Mouse (Mus musculus) forebrain, embryonic 10.5 days (tissue): Measurements from ENCODE around the gene P3h2. TPM values are rescaled to one million over a fixed set of nuclear protein-coding genes. Genes with fewer than 3 reads are reported as not detected.

Experiments
- DNase-seq: peaks from one replicate; pipeline ENCODE4 v3.0.0-alpha.2; 2017; ENCODE audit warnings: low spot score; ENCODE audit errors: extremely low spot score
- H3K27ac ChIP-seq: fragments of 300-500 bp; sonication (generic); 2 replicates; pipeline ENCODE4 v1.5.1; 2016; ENCODE audit warnings: mild to moderate bottlenecking
- H3K27me3 ChIP-seq: fragments of 300-500 bp; sonication (generic); 2 replicates; pipeline ENCODE4 v1.6.1; 2016; ENCODE audit warnings: mild to moderate bottlenecking; ENCODE audit not compliant: poor library complexity, severe bottlenecking
- H3K36me3 ChIP-seq: fragments of 300-500 bp; sonication (generic); replicated peaks from 2 replicates; pipeline ENCODE4 v1.6.1; 2016; ENCODE audit warnings: mild to moderate bottlenecking, moderate library complexity
- H3K4me1 ChIP-seq: fragments of 300-500 bp; sonication (generic); 2 replicates; pipeline ENCODE4 v1.6.1; 2016
- H3K4me3 ChIP-seq: fragments of 300-500 bp; sonication (generic); 2 replicates; pipeline ENCODE4 v1.5.1; 2016; ENCODE audit warnings: mild to moderate bottlenecking, moderate library complexity
- H3K9me3 ChIP-seq: fragments of 300-500 bp; sonication (generic); 2 replicates; pipeline ENCODE4 v1.6.1; 2016; ENCODE audit warnings: mild to moderate bottlenecking, moderate library complexity
- WGBS: fragments of 180-500 bp; shearing (Covaris S2); methylation state at CpG from one replicate; pipeline ENCODE4 v1.1.7; 2016; 5-methylcytosine and 5-hydroxymethylcytosine counted together
- polyA plus RNA-seq: library from polyadenylated mRNA; unstranded; fragments of >200 nt; fragmentation: Nextera tagmentation; extraction: Ambion mirVana; gene quantifications from 2 replicates; pipeline ENCODE4 v1.2.1, GENCODE M21; 2016

P3h2 gene
- polyA plus RNA-seq, 1 experiment from 2014 or later, result 2.9 TPM

GRCm38 (mm10) chr16:25959929-25960328 lies 145.7 kb downstream of the P3h2 start:
- DNase-seq, result no peak
- no peak overlapping the region for H3K4me3 ChIP-seq
- H3K27me3 ChIP-seq, result no peaks in the 10 kb centered on the region
- no peak overlapping the region for H3K27ac ChIP-seq
- 91% methylated on average over 5 of the region's 5 CpGs for WGBS
- H3K9me3 ChIP-seq, result no peaks in the 10 kb centered on the region
- no peaks in the 10 kb centered on the region for H3K4me1 ChIP-seq
- no peaks in the 10 kb centered on the region for H3K36me3 ChIP-seq

GRCm38 (mm10) chr16:25958650-25959238 lies 146.8 kb downstream of the P3h2 start:
- 84% methylated on average over 7 of the region's 7 CpGs for WGBS
- no peaks in the 10 kb centered on the region for H3K36me3 ChIP-seq
- H3K9me3 ChIP-seq, result no peaks in the 10 kb centered on the region
- no peak for DNase-seq
- no peak overlapping the region for H3K4me3 ChIP-seq
- no peaks in the 10 kb centered on the region for H3K27me3 ChIP-seq
- H3K27ac ChIP-seq, result no peak overlapping the region
- H3K4me1 ChIP-seq, result no peaks in the 10 kb centered on the region

DNA sequence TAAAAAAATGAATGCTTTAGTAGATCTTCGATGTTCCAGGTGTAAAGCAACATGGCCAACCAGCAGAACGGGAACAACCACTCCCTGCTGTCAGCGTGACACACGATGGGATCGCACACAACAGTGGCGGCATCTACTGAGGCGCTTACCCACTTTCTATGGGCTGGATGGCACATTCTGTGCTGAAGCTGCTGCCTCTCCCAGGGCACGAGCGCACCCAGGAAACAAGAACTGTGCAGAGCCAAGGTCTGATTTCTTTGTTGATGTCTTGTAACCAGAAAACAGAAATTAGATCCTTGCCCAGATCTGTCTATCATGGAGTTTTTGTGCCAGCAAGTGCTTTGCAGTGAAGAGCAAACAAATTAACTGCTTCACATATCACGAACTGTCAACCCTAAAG lies 147.4 kb downstream of the P3h2 start:
- no peaks in the 10 kb centered on the region for H3K9me3 ChIP-seq
- H3K4me1 ChIP-seq, result no peaks in the 10 kb centered on the region
- DNase-seq, result no peak
- no peaks in the 10 kb centered on the region for H3K36me3 ChIP-seq
- no peak overlapping the region for H3K4me3 ChIP-seq
- WGBS, result 93% methylated on average over 10 of the region's 10 CpGs
- H3K27me3 ChIP-seq, result no peaks in the 10 kb centered on the region
- H3K27ac ChIP-seq, result no peak overlapping the region

- no peaks in the 10 kb centered on the region for H3K4me1 ChIP-seq
- H3K36me3 ChIP-seq, result no peaks in the 10 kb centered on the region
- 89% methylated on average over 6 of the region's 6 CpGs for WGBS
- H3K27me3 ChIP-seq, result no peaks in the 10 kb centered on the region
- no peak overlapping the region for H3K27ac ChIP-seq
- no peak overlapping the region for H3K4me3 ChIP-seq
- DNase-seq, result no peak
- H3K9me3 ChIP-seq, result no peaks in the 10 kb centered on the region
These were observed 148.8 kb downstream of the P3h2 start for GRCm38 (mm10) chr16:25956831-25957230.

- Histone ChIP-seq H3K4me3 (no peak overlapping the region), H3K36me3 (no peaks in the 10 kb centered on the region), H3K4me1 (no peaks in the 10 kb centered on the region), H3K9me3 (no peaks in the 10 kb centered on the region), H3K27me3 (no peaks in the 10 kb centered on the region), H3K27ac (no peak overlapping the region)
- DNase-seq, result no peak
- WGBS, result 81% methylated on average over 3 of the region's 3 CpGs
These were observed 151.0 kb downstream of the P3h2 start for GRCm38 (mm10) chr16:25954614-25955013.

GRCm38 (mm10) chr16:25953359-25953758 lies 152.2 kb downstream of the P3h2 start:
- Histone ChIP-seq H3K27ac (no peak overlapping the region), H3K36me3 (no peaks in the 10 kb centered on the region), H3K4me3 (no peak overlapping the region), H3K9me3 (no peaks in the 10 kb centered on the region), H3K27me3 (no peaks in the 10 kb centered on the region), H3K4me1 (no peaks in the 10 kb centered on the region)
- DNase-seq, result no peak
- 85% methylated on average over 5 of the region's 5 CpGs for WGBS

GRCm38 (mm10) chr16:25952005-25952404 lies 153.6 kb downstream of the P3h2 start:
- no peak for DNase-seq
- WGBS, result 80% methylated on average over 2 of the region's 2 CpGs
- Histone ChIP-seq H3K27ac (no peak overlapping the region), H3K9me3 (no peaks in the 10 kb centered on the region), H3K4me3 (no peak overlapping the region), H3K4me1 (no peaks in the 10 kb centered on the region), H3K27me3 (no peaks in the 10 kb centered on the region), H3K36me3 (no peaks in the 10 kb centered on the region)

- H3K9me3 ChIP-seq, result no peaks in the 10 kb centered on the region
- no peaks in the 10 kb centered on the region for H3K36me3 ChIP-seq
- no peak overlapping the region for H3K27ac ChIP-seq
- H3K4me3 ChIP-seq, result no peak overlapping the region
- no peaks in the 10 kb centered on the region for H3K27me3 ChIP-seq
- no peaks in the 10 kb centered on the region for H3K4me1 ChIP-seq
- DNase-seq, result no peak
- 64% methylated on average over 1 of the region's 1 CpGs for WGBS
These were observed 157.5 kb downstream of the P3h2 start for GRCm38 (mm10) chr16:25948067-25948466.

DNA sequence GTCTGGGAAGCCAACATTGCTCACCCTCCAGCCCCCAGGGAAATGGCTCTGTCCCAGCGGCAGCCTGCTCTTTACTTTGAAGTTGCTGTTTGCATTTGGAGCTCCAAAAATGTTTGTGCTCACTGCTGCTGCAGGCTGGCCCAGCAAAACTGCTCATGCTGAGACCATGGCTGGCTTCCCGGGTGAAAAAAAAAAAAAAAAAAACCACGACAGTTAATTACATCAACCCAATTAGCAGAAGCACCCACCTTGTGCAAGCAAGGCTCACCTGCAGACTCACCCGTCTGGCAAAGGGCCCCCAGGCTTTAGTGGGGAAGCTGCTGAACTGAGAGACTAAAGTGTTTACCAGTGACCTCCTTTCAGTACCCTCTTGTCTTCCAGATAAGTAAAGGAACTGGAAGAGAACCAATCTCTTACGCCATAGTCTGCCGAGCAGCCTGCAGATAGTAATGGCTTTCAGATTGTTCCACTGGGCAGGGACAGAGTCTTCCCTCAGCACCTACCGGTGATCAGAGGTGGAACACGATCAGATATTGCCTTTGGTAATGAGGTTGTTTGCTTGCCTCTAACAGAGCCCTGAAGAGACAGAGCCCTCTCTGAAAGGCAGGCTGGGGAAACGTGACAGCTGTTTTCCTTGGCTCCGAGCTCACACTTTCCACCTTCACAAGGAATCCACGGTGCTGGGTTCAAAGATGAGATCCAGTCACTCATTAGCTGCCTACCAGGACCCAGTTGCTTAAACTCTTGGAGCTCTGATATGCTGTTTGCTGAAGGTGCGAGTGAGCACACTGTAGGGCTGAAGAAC lies 160.2 kb downstream of the P3h2 start:
- Histone ChIP-seq H3K36me3 (no peaks in the 10 kb centered on the region), H3K4me3 (no peak overlapping the region), H3K4me1 (no peaks in the 10 kb centered on the region), H3K27me3 (no peaks in the 10 kb centered on the region), H3K9me3 (no peaks in the 10 kb centered on the region), H3K27ac (no peak overlapping the region)
- 72% methylated on average over 12 of the region's 12 CpGs for WGBS
- no peak for DNase-seq

DNA sequence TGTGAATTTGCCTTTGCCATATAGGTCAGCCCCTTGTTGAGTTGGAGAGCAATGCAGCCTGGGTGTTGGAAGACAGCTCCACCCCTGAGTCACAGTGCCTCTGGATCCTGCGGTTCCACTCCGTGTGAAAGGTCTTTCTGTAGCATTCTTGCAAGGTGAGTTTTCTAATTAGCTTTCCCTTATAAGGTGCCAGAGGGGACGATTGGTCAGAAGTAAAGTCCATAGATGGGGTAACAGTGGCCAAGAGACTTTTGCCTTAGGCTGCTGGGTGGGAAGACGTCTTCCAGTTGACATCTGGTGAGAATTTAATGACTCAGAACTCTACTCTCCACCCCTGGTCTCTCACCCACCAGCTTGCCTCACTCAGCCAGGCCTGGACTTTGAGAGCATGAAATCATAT lies 163.3 kb downstream of the P3h2 start:
- H3K9me3 ChIP-seq, result no peaks in the 10 kb centered on the region
- no peaks in the 10 kb centered on the region for H3K36me3 ChIP-seq
- H3K4me3 ChIP-seq, result no peak overlapping the region
- WGBS, result 80% methylated on average over 4 of the region's 4 CpGs
- H3K27me3 ChIP-seq, result no peaks in the 10 kb centered on the region
- no peak for DNase-seq
- no peaks in the 10 kb centered on the region for H3K4me1 ChIP-seq
- H3K27ac ChIP-seq, result no peak overlapping the region

- no peak for DNase-seq
- Histone ChIP-seq H3K4me3 (no peak overlapping the region), H3K27me3 (no peaks in the 10 kb centered on the region), H3K4me1 (no peaks in the 10 kb centered on the region), H3K36me3 (no peaks in the 10 kb centered on the region), H3K27ac (no peak overlapping the region), H3K9me3 (no peaks in the 10 kb centered on the region)
- 89% methylated on average over 2 of the region's 2 CpGs for WGBS
These were observed 171.4 kb downstream of the P3h2 start for GRCm38 (mm10) chr16:25934181-25934580.

GRCm38 (mm10) chr16:25912185-25912584 lies 193.4 kb downstream of the P3h2 start:
- 62% methylated on average over 1 of the region's 1 CpGs for WGBS
- no peaks in the 10 kb centered on the region for H3K9me3 ChIP-seq

More at GRCm38 (mm10) chr16:25912185-25912584, 193.4 kb downstream of the P3h2 start:
- no peaks in the 10 kb centered on the region for H3K27me3 ChIP-seq
- H3K27ac ChIP-seq, result no peak overlapping the region
- no peaks in the 10 kb centered on the region for H3K36me3 ChIP-seq
- DNase-seq, result no peak
- no peak overlapping the region for H3K4me3 ChIP-seq
- H3K4me1 ChIP-seq, result no peaks in the 10 kb centered on the region
